Mouse (Mus musculus) heart, adult 9 months (tissue): ENCODE results near the gene Eef1e1.
"Not testable (repeated sequence)": the region's sequence is repeated elsewhere in the genome, so short reads cannot be mapped to it uniquely, and the experiment has no call there.

Experiments
- DNase-seq, 2 experiments: peaks; one replicate each; pipeline ENCODE4 v3.0.0; 2022; ENCODE audit warnings: low spot score in 2 of 2

Eef1e1 gene

DNA sequence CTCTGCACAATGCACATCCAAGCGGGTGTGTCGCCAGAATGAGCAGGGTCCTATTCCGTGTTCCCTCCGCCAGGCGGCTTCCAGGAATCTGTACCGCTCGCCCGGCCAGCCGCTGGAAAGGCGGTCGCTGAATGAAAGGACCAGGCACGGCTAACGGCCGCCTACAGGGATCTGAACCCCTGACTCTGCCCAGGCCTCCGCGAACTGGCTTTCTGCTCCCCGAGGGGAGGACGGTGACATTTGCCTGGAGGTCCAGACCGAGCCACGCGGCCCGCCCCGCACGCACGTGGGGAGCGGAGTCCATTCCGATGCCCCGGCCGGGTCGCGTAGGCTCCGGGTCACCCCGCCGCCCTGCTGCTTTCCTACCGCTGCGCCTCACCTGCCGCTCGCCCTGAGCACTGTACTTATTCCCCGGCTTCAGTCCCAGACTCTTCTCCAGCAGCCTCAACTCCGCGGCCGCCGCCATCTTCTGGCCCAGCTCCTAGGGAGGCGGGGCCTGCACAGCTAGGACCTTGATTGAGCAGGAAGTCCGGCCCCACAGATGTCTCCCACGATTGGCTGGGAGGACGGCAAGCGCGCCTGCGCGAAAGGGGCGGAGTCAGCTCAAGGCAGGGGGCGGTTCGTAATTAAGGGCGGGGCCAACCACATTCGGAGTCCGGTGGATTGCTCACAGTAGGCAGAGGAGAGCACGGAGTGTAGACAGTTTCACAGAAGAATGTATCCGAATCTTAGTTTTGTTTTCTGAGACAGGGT is at the start of gene Eef1e1:
Gene Eef1e1 (minus strand): TSS at position 531 of the 753 bp plus-strand sequence.
- DNase-seq = peak; percentile 96

GRCm38 (mm10) chr13:38690845-38691244 is 32.0 kb upstream of the Eef1e1 start:
- DNase-seq = no peak

DNA sequence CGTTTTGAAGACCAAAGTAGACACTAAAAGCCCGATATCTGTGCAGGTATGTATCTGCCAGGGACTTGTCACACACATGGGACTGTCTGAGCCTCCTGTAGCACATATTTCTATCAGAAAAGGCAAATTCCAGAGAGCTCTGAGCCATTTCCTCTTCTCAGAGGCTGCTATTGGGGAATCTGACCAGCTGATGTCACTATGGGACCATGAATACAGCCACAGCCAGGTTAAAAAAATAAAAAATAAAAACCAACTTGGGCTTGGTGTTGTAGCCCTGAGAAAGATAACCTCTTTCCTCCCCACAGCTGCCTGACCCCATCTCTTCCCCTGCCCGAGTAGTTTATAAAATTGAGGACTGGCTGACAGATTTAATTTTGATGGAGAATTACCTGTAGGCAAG is 31.2 kb upstream of the Eef1e1 start:
- no peak for DNase-seq

DNA sequence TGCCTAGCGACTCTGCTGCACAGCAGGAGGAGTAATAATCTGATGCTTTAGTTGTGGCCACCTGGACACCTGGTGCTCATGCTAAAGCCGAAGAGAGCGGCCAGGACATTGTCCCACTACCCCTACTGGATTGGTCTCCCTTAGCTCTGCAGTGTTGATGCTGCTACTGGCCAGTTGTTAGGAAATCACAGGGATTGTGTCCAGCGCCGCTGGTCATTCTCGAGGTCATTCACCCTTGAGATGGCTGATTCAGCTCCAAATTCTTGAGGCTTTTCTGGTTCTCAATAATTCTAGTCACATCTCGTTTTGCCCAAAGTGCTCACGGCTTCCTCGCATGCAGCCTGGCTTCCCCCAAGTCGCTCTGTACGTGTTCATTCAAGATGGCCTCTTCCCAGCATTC is 29.9 kb upstream of the Eef1e1 start:
- no peak for DNase-seq

- DNase-seq = no peak
Measured at GRCm38 (mm10) chr13:38672336-38672735, 13.5 kb upstream of the Eef1e1 start.

DNA sequence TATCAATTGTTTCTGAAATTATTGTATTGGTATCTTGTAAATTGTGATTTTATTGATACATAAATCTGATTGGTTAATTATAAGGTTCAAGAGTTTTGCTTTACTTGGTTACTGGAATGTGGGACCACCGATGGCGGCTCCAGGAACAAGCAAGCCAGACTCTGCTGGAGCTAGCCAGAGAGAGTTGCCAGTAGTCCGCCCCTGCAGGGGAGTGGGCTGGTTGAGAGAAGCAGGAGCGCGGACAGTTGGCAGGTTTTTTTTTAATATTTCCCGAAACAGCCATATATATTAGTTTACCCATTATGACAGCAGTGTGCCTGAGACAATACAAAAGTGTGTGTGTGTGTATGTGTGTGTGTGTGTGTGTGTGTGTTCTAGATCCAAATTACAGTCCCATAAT is 12.6 kb upstream of the Eef1e1 start:
- not testable (repeated sequence) for DNase-seq

- DNase-seq = no peak
Measured at GRCm38 (mm10) chr13:38670051-38670450, 11.2 kb upstream of the Eef1e1 start.

- DNase-seq = peak in 1 of 2 experiments; percentile 11
Measured at GRCm38 (mm10) chr13:38668514-38668913, 9.7 kb upstream of the Eef1e1 start.

- no peak for DNase-seq
Measured at GRCm38 (mm10) chr13:38664753-38665152, 5.9 kb upstream of the Eef1e1 start.

GRCm38 (mm10) chr13:38659524-38660136 is 772 bp upstream of the Eef1e1 start:
- DNase-seq = no peak

- no peak for DNase-seq
Measured at GRCm38 (mm10) chr13:38657865-38658264, 993 bp downstream of the Eef1e1 start.

DNA sequence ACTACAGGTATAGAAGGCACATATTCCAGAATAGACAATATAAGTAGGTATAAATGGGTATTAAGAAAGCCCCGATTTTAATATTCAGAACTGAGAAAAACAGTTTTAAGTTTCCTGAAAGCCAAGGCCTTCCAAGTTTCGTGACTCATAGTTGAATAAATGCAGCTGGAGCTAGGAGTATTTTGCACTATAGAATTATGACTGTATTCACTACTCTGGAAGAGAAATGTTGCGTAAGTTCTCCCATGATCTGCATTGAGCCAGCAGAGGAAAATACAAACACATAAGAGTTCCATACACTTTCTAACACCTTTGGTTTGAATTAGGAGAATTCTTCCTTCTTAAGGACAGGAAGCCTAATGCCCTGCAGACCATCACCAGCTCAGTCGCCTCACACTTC is 8.6 kb downstream of the Eef1e1 start:
- DNase-seq = no peak

DNA sequence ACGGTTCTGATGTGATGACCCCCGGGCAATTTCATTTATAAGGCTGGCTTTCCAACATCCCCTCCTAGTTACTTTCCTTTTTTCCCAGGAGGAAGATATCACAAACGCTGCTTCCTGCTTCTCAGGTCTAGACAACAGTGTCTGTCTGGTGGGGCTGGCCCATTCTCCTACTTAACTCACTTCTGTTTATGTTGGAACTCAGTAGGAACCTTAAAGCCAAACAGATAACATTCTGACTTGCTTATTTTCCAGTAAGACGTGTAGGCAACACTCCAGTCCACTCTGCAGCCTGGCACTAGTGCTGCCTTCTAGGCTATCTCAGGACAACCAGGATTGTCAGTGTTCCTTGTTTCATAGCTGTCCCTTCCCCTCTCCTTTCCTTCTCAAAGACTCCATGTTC is 9.8 kb downstream of the Eef1e1 start:
- no peak for DNase-seq

- no peak for DNase-seq
Measured at GRCm38 (mm10) chr13:38641414-38641813, 17.4 kb downstream of the Eef1e1 start.

DNA sequence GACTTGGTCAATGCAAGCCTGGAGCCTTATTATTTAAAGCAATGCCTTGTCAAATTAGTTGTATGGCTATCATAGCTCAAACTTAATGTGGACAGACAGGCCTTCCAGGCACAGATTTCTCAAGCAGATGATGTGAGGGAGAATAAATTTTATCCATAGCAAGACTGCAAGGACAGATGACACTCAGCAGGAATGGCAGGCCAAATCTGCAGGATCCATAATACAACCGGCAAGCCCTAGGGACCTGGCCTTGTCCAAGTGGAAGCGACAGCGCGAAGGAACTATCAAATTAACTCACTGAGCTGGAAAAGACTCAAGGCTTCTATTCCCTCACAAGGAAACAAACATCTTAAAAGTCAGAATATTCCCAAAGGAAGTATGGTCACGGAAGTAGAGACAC is 17.9 kb downstream of the Eef1e1 start:
- DNase-seq = no peak

- DNase-seq = no peak
Measured at GRCm38 (mm10) chr13:38638694-38639093, 20.2 kb downstream of the Eef1e1 start.

GRCm38 (mm10) chr13:38634800-38635269 is 24.0 kb downstream of the Eef1e1 start, which contains the start of gene Bloc1s5:
Gene Bloc1s5 (minus strand): TSS chr13:38635109.
- peak; percentile 90 to 94 for DNase-seq

DNA sequence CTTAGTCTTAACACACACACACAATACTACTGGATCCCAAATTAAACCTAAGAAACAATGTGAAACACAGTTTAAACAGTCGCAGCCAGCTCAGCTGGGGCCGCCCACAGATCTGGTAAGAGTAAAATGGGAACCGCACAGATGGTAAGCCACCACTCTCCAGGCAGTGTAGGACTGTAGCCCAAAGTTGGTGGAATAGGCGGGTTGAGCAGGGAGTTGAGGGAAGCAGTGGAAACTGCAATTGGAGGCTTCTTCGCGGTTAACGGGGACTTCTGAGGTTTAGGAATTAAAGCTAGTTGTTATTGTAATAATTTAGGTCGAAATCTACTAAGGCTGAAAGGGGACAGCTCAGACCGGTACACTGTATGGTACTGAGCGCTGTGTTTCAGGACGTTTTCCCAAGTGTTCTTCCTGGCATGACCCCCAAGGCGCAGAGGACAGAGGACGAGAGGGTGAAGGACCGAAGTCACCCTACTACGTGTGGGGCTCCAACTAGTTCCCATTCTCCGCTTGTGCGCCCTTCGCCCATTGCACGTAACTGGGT is 24.5 kb downstream of the Eef1e1 start:
- DNase-seq = no peak

GRCm38 (mm10) chr13:38633287-38634000 is 25.4 kb downstream of the Eef1e1 start:
- DNase-seq = no peak

DNA sequence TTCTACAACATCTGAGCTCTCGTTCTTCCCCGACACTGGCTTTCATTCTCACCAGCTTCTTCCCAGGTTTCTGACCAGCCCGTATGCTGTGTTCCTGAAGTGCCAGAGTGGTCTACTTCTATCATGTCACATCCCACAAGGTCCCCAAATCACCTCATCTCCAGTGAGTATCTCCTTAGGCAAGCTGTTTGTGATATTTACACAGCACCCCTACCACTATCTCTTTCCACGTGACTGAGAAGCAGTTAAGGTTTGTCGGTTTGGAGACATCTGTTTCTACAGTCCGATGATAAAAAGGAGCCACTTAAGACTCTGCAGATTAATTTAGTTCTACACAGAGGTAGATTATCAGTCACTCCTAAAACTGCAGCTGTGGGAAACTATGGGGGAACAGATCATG is 26.3 kb downstream of the Eef1e1 start:
- DNase-seq = no peak

DNA sequence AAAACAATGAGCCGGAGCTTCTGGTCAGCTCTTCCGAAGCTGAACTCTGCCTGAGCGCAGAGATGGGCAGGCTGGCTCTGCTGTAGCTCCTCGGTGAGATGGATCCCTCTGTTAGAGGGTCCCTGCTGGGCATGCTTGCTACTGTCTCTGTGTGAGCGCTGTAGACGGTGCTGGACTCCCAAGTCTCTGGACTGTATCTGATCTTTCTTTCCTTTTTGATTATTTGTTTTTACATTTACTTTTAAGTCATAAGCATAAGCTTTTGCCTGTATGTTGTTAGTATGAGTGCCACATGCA is 32.7 kb downstream of the Eef1e1 start:
- no peak for DNase-seq

DNA sequence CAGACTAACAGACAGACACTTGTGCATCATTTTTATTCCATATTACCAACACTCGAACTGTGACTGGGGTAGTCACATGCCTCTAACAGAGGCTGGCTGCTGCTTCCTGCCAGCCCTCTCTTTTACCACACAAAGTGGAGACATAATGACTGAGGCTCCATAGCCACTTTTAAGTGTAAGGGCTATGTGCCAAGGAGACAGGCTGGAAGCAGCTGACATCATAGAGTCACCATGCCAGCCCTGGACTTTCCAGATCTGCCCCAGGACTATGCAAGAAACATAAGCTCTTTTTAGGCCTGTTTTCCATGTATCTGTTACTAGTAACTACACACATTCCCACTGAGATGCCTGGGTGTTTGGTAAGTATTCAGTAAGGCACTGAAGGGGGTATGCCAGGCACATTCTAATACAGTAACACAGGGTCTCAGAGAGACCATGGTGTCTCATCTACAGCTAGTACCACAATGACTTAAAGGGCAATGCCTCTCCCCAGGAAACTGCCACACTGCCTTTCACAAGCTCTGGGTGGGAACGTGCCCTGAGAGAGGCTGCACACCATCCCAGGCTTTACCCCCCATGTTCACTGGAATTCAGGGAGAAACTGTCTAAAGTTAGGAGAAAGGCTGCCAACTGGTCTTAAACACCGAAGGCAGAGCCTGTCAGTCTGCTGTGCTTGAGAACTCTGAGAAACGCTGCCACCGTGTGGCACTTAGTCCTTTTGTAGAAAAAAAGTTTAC is 33.2 kb downstream of the Eef1e1 start:
- DNase-seq = peak in 1 of 2 experiments; percentile 28
